Mouse (Mus musculus) liver, embryonic 11.5 days (tissue): ENCODE measurements around the gene Lgr6. TPM values are rescaled to one million over a fixed set of nuclear protein-coding genes. Genes with fewer than 3 reads are reported as not detected.
A peak's percentile ranks its signal among the peaks of the same experiment; 100 is the strongest.

Source experiments
- ATAC-seq: fragments of 200-750 bp; cut with Nextera tagmentation; replicated peaks from 2 replicates; pipeline ENCODE4 v1.8.0; 2017; ENCODE audit warnings: moderate number of reproducible peaks, mild to moderate bottlenecking, moderate TSS enrichment, moderate library complexity; ENCODE audit not compliant: low FRiP score
- DNase-seq: peaks from one replicate; pipeline ENCODE4 v3.0.0-alpha.2; 2017; ENCODE audit warnings: low spot score
- H3K27ac ChIP-seq: fragments of 300-500 bp; sonication (generic); 2 replicates; pipeline ENCODE4 v1.5.1; 2014; ENCODE audit warnings: mild to moderate bottlenecking, low read depth, low read length, control low read depth
- H3K27me3 ChIP-seq: fragments of 300-500 bp; sonication (generic); replicated peaks from 2 replicates; pipeline ENCODE4 v1.6.1; 2014; ENCODE audit warnings: low read length, mixed read lengths; ENCODE audit not compliant: control insufficient read depth, insufficient read depth
- H3K36me3 ChIP-seq: fragments of 300-500 bp; sonication (generic); 2 replicates; pipeline ENCODE4 v1.6.1; 2014; ENCODE audit warnings: mild to moderate bottlenecking, low read length, moderate library complexity, mixed read lengths; ENCODE audit not compliant: control insufficient read depth, insufficient read depth
- H3K4me1 ChIP-seq: fragments of 300-500 bp; sonication (generic); replicated peaks from 2 replicates; pipeline ENCODE4 v1.6.1; 2014; ENCODE audit warnings: low read length, mixed read lengths; ENCODE audit not compliant: control insufficient read depth, insufficient read depth
- H3K4me2 ChIP-seq: fragments of 300-500 bp; sonication (generic); 2 replicates; pipeline ENCODE4 v1.6.1; 2014; ENCODE audit warnings: mild to moderate bottlenecking, control low read depth, moderate library complexity
- H3K4me3 ChIP-seq: fragments of 300-500 bp; sonication (generic); 2 replicates; pipeline ENCODE4 v1.5.1; 2014; ENCODE audit warnings: low read depth, low read length, control low read depth
- H3K9ac ChIP-seq: fragments of 300-500 bp; sonication (generic); 2 replicates; pipeline ENCODE4 v1.6.1; 2014; ENCODE audit warnings: low read depth, low read length, control low read depth
- H3K9me3 ChIP-seq: fragments of 300-500 bp; sonication (generic); 2 replicates; pipeline ENCODE4 v1.6.1; 2016; ENCODE audit warnings: low read length, inconsistent platforms, mixed read lengths; ENCODE audit not compliant: control insufficient read depth
- WGBS: fragments of 180-500 bp; shearing (Covaris S2); extraction: QIAGEN DNeasy Blood & Tissue Kit; methylation state at CpG from one replicate; pipeline ENCODE4 v1.1.7; 2014; 5-methylcytosine and 5-hydroxymethylcytosine counted together
- polyA plus RNA-seq: library from polyadenylated mRNA; unstranded; fragments of >200 nt; fragmentation: Nextera tagmentation; extraction: Ambion mirVana; gene quantifications from 2 replicates; pipeline ENCODE4 v1.2.1, GENCODE M21; 2014

Gene Lgr6
- polyA plus RNA-seq, 1 experiment from 2014 or later: 0.48 TPM

DNA sequence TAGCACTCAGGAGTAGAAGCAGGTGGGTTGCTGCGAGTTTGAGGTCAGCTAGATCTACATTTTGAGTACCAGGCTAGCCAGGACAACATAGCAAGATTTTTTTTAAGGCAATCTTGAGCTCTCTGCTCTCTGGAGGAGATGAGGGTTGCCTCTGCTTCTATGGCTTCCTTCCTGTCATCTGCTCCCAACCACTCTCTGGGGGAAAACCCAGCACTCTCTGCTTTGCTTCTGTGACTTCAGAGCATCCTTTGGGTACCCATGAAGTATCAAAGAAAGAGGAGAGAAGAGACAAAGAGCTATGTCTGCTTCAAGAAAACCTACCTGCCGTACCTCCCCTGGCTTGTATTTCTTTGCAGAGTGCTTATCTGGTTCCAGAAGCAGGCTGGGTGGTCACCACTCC lies 38.9 kb upstream of the Lgr6 start:
- DNase-seq (no peak), ATAC-seq (no peak)
- Histone ChIP-seq H3K4me1 (peaks cover 17% of the 10 kb centered on the region), H3K4me2 (no peak overlapping the region), H3K9me3 (no peaks in the 10 kb centered on the region), H3K9ac (no peak overlapping the region), H3K4me3 (no peak overlapping the region), H3K36me3 (peaks cover 7% of the 10 kb centered on the region; the same call in 1 of the 2 replicates), H3K27ac (no peak overlapping the region), H3K27me3 (no peaks in the 10 kb centered on the region; the same call in 1 of the 2 replicates)
- 84% methylated on average over 2 of the region's 2 CpGs for WGBS

DNA sequence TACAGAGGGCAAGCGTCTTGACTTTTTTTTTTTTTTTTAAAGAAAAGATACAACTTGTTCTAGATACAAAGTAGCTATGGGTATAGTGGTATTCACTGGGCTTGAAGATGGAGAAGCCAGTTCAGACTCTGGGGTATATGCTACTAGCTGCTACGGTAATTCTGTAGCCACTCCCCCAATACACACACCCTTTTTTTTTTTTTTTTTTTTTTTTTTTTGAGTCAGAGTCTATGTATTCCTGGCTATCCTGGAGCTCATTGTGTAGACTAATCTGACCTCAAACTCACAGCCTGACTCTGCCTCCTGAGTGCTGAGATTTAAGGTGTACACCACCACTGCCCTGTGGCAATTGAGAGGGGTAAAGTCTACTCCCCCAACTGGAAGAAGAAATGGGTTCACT lies 37.4 kb upstream of the Lgr6 start:
- H3K9me3 ChIP-seq: no peaks in the 10 kb centered on the region
- no peak overlapping the region for H3K9ac ChIP-seq
- H3K4me2 ChIP-seq: no peak overlapping the region
- DNase-seq: no peak
- no peak overlapping the region for H3K4me3 ChIP-seq
- peaks cover 8% of the 10 kb centered on the region for H3K4me1 ChIP-seq
- no peaks in the 10 kb centered on the region; the same call in 1 of the 2 replicates for H3K27me3 ChIP-seq
- H3K27ac ChIP-seq: no peak overlapping the region
- peaks cover 7% of the 10 kb centered on the region; the same call in 1 of the 2 replicates for H3K36me3 ChIP-seq
- 78% methylated on average over 2 of the region's 2 CpGs for WGBS
- no peak for ATAC-seq

DNA sequence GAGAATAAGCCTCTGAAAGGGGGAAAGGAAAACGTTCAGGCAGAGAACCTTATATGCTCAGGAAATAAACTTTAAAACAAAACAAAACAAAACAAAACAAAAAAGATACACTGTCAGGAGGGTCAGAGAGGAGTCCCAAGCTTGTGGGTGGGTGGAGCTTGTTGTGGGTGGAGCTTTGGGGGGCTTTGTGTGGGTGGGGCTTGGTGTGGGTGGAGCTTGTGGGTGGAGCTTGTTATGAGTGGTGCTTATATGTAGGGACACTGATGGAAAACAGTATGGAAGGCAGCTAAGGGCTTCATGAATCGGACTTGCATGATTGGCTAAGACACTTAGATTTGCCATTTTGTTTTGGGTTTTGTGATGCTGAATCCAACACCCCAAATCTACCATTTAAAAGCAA lies 34.8 kb upstream of the Lgr6 start:
- H3K4me2 ChIP-seq: no peak overlapping the region
- DNase-seq: no peak

DNA sequence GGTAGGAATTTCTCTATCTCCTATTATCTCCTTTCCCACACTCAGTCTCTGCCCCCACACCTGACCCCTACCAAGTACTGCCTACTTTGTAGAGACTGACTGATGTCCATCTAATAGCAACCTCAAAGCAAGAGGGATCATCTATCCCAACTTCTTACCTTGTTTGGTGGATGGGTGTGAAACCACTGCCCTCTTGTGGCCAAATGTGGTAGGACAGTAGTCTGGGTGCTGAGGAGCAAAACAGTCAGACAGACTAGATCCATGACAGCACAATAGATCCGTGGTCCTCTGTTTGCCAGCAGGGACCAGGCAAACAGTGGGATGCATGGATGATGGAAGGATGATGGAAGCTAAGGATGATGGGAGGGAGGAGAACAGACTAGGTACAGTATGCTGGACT lies 31.4 kb upstream of the Lgr6 start:
- 14% methylated on average over 1 of the region's 1 CpGs for WGBS
- H3K9ac ChIP-seq: no peak overlapping the region
- no peak overlapping the region for H3K27ac ChIP-seq
- peaks cover 15% of the 10 kb centered on the region for H3K4me1 ChIP-seq
- no peaks in the 10 kb centered on the region for H3K9me3 ChIP-seq
- DNase-seq (peak; percentile 79), ATAC-seq (no peak)
- no peak overlapping the region; the same call in 1 of the 2 replicates for H3K4me2 ChIP-seq
- no peak overlapping the region for H3K4me3 ChIP-seq
- peaks cover 6% of the 10 kb centered on the region; the same call in 1 of the 2 replicates for H3K36me3 ChIP-seq
- no peaks in the 10 kb centered on the region for H3K27me3 ChIP-seq

More for the DNA sequence above, 34.8 kb upstream of the Lgr6 start:
- peaks cover 7% of the 10 kb centered on the region for H3K36me3 ChIP-seq
- no peaks in the 10 kb centered on the region for H3K27me3 ChIP-seq
- H3K9ac ChIP-seq: no peak overlapping the region
- peaks cover 1% of the 10 kb centered on the region for H3K4me1 ChIP-seq
- H3K4me3 ChIP-seq: no peak overlapping the region
- H3K9me3 ChIP-seq: no peaks in the 10 kb centered on the region
- no peak overlapping the region for H3K27ac ChIP-seq
- 77% methylated on average over 2 of the region's 2 CpGs for WGBS
- ATAC-seq: no peak

DNA sequence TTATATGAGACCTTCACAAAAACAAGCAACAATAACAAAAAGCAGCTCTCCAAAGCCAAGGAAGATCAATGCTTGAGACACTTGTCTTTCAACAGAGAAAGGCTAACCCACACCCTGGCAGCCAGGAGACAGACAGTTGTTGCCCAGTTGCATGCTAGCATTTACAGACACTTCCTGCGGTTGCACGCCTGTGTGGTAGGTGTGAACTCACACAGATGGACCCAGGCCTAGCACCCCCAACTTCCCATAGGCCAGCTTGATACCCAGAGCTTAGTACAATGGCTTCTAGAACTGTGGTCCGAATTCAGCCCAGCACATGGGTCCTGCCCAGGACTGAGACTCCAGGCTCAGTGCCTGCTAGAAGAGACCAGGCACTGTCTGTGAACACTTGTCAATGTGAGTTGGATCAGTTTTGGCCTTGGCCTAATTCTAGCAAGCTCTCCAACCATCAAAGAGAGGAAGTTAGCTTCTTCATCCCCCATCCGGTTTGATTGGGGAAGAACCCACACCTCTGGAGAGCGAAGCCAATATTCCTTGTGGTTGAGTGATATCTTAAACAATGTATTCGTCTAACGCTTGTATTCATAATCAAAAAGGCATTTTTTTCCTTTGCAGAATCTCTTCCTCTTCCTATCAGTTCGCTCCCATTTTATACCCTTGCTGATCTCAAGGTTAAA lies 30.2 kb upstream of the Lgr6 start:
- Histone ChIP-seq H3K27ac (no peak overlapping the region; the same call in 1 of the 2 replicates), H3K36me3 (peaks cover 6% of the 10 kb centered on the region; the same call in 1 of the 2 replicates), H3K27me3 (no peaks in the 10 kb centered on the region), H3K9me3 (no peaks in the 10 kb centered on the region), H3K9ac (no peak overlapping the region), H3K4me1 (peaks cover 23% of the 10 kb centered on the region), H3K4me3 (no peak overlapping the region), H3K4me2 (peak overlapping the region; percentile 72)
- DNase-seq (no peak), ATAC-seq (no peak)
- 70% methylated on average over 8 of the region's 8 CpGs for WGBS

DNA sequence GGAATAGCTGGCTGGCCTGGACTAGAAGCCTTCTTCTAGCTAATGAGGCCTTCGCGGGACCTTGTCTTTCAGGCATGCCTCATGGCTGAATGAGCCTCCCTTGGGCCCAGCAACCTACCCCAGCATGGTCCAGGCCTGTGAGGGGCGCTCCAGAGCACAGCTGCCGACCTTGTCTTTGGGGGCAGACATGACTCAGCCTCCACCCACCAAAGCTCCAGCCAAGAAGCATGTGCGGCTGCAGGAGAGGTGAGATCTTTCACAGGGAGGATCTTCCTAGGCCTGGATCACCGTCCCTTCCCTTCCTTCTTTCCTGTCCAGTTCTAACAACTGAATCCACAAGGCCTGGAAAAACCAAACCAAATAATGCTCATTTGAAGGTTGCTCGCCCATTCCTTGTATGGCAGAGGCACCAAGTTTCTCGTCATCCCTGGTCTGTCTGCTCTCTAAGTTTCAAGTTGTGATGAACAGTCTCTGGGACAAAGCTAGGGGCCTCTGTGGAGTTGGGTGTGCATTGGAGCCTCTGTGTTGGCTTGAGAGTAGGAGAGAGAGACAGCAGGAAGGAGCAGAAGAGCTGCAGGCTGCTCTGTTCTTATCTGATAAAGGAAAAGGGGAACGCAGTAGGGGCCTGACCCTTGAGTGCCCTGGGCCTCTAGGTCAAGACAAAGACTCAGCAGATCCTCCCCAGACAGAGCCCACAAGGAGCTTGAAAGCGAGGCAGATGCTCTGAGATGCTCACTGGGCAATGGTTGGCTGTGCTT lies 28.8 kb upstream of the Lgr6 start:
- Histone ChIP-seq H3K36me3 (peaks cover 3% of the 10 kb centered on the region; the same call in 1 of the 2 replicates), H3K4me3 (peak overlapping the region; percentile 39), H3K4me2 (peak overlapping the region; percentile 72), H3K4me1 (peaks cover 32% of the 10 kb centered on the region), H3K27me3 (peaks cover 11% of the 10 kb centered on the region; the same call in 1 of the 2 replicates), H3K9me3 (no peaks in the 10 kb centered on the region), H3K27ac (peak overlapping the region; percentile 86), H3K9ac (peak overlapping the region; percentile 60)
- DNase-seq: no peak
- 46% methylated on average over 10 of the region's 10 CpGs for WGBS
- ATAC-seq: peak; percentile 37; the same call in 1 of the 2 replicates

DNA sequence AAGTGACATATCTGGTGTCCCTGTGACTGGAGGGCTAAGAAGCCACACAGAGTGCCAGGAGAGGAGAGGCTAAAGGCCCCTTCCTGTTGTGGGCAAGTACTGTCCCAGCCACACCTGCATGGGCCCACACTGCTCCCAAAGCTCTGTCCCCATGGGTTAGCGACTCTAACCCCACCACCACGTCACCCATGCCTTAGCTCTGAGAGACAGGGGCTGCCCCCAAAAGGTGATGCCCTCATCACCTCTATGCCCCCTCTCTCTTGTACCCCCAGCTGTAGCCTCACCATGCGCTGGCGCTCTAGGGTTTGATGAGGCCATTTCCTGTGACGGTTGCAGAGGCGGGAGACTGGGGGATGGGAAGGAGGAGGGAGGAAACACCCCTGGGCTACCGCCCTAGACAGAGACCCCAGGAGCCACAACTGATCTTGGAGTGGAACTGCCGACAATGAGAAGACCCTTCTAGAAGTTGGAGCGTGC lies 27.9 kb upstream of the Lgr6 start:
- Histone ChIP-seq H3K9me3 (no peaks in the 10 kb centered on the region), H3K27ac (peak overlapping the region; percentile 86), H3K9ac (peak overlapping the region; percentile 60), H3K4me3 (peak overlapping the region; percentile 39), H3K4me2 (peak overlapping the region; percentile 72), H3K27me3 (peaks cover 11% of the 10 kb centered on the region; the same call in 1 of the 2 replicates), H3K4me1 (peaks cover 34% of the 10 kb centered on the region), H3K36me3 (peaks cover 3% of the 10 kb centered on the region; the same call in 1 of the 2 replicates)
- DNase-seq (peak; percentile 68), ATAC-seq (peak; percentile 64)
- 41% methylated on average over 9 of the region's 9 CpGs for WGBS

GRCm38 (mm10) chr1:135132473-135132872 lies 27.4 kb upstream of the Lgr6 start, which contains the start of gene Ptpn7:
Gene Ptpn7 (plus strand): TSS chr1:135132700.
- ATAC-seq (peak; percentile 79), DNase-seq (peak; percentile 71)
- peaks cover 36% of the 10 kb centered on the region for H3K4me1 ChIP-seq

More at GRCm38 (mm10) chr1:135132473-135132872, 27.4 kb upstream of the Lgr6 start, which contains the start of gene Ptpn7:
- Histone ChIP-seq H3K4me3 (peak within 1 kb of the TSS; percentile 39), H3K27me3 (peaks cover 11% of the 10 kb centered on the region; the same call in 1 of the 2 replicates), H3K4me2 (peak within 1 kb of the TSS; percentile 72), H3K36me3 (peaks cover 3% of the 10 kb centered on the region; the same call in 1 of the 2 replicates), H3K27ac (peak within 1 kb of the TSS; percentile 86), H3K9ac (peak within 1 kb of the TSS; percentile 60), H3K9me3 (no peaks in the 10 kb centered on the region)
- 13% methylated on average over 10 of the region's 10 CpGs for WGBS
